Mouse (Mus musculus) liver, adult (tissue): ENCODE data around the gene Mak.

ENCODE experiments used
- GATA4 ChIP-seq: IDR thresholded peaks from 2 replicates; pipeline ENCODE4 v1.6.1; 2014; ENCODE audit warnings: mild to moderate bottlenecking, low read length; ENCODE audit not compliant: insufficient replicate concordance

Gene Mak

GRCm38 (mm10) chr13:41018756-41019591 lies 60.5 kb downstream of the Mak start:
- no peak for TF ChIP-seq GATA4

DNA sequence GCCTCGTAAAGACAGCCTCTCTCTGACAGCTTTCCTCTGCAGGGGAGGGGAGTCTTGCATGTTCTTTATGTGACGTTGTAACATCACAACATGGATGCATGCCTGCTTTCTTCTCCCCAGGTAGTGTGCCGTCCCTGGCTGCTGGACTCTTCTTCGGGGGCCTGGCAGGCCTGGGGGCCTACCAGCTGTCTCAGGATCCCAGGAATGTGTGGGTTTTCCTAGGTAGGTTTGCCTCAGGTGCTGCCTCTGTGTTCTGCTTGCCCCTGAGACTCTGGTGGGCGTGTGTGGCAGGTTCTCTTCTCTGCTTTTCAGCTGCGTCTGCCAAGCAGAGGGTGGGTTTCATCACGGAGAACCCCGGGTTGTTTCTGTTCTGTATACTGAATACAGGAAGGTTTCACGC lies 61.3 kb downstream of the Mak start:
- no peak for TF ChIP-seq GATA4

DNA sequence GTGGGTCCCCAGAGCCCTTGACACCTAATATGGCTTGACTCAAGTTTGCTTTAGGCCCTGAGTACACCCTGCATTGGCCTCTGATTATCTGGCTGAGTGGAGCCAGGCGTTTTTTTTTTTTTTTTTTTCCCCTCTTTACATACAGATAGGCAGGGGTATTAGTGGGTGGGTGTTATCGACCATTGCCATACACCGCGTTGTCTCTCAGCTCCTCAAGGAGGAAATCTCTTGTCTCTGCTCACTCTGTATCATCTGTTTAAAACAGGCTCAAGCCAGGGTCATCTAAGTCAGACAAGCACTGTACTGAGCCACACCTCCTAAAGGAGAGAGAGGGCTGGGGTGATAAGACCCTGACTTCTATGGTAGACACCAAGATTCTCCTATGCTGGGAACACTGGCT lies 61.7 kb downstream of the Mak start:
- no peak for TF ChIP-seq GATA4

GRCm38 (mm10) chr13:41016797-41017405 lies 62.6 kb downstream of the Mak start:
- peak; percentile 22; the same call in 1 of the 2 replicates for TF ChIP-seq GATA4

- TF ChIP-seq GATA4, result peak; percentile 23; the same call in 1 of the 2 replicates
Observed at GRCm38 (mm10) chr13:41015829-41016634, 63.5 kb downstream of the Mak start, which contains the start of gene Tmem14c. Tmem14c (plus strand) TSS chr13:41016292.

DNA sequence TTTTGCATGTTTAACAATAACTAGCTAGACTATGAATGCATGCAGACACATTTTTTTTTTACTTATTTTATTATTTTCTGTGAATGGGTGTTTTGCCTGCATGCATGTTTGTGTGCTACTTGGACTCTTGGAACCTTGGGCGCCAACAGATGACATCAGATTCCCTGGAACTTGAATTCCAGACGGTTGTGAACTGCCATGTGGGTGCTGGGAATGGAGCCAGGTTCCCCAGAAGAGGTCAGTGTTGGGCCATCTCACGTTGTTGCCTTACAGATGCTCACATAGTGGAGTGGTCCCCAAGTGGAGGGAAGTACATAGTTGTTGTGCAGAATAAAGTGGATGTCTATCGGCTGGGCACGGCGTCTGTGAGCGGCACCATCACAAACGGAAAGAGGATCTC lies 70.6 kb downstream of the Mak start:
- no peak for TF ChIP-seq GATA4

DNA sequence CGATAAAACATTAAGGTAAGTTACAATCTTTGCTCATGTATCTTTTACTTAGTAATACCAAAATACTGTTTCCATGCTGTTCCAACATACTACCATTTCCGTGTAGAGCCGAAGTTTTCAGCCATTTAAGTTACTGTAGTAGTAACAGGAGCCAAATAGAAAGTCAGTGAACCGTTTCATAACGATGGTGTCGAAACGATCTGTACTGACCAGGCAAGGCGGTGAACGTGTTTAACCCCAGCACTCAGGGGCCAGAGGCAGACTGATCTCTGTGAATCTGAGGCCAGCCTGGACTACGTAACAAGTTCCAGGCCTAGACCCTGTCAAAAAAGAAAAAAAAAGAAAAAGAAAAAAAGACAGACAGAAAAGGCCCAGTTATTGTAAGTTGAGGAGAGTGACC lies 71.2 kb downstream of the Mak start:
- TF ChIP-seq GATA4, result no peak

GRCm38 (mm10) chr13:41006244-41006643 lies 73.3 kb downstream of the Mak start:
- peak; percentile 29; the same call in 1 of the 2 replicates for TF ChIP-seq GATA4

DNA sequence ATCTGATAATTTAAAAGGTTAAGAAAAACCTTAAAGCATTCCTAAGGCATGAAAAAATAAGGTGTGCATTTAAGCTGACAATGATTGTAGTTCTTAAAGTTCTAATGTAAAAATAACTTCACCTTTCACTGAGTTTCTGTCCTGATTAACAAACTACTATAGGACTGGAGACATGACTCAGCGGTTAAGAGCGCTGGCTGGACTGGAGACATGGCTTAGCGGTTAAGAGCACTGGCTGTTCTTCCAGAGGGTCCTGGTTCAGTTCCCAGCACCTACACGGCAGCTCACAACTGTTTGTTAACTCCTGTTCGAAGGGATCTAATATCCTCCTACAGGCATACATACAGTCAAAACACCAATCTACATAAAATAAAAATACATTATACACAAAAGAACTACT lies 77.5 kb downstream of the Mak start:
- TF ChIP-seq GATA4, result no peak

- TF ChIP-seq GATA4, result peak; percentile 33; the same call in 1 of the 2 replicates
Observed at GRCm38 (mm10) chr13:41000926-41001639, 78.4 kb downstream of the Mak start, which contains the start of gene Pak1ip1. Pak1ip1 (plus strand) TSS chr13:41001023.

DNA sequence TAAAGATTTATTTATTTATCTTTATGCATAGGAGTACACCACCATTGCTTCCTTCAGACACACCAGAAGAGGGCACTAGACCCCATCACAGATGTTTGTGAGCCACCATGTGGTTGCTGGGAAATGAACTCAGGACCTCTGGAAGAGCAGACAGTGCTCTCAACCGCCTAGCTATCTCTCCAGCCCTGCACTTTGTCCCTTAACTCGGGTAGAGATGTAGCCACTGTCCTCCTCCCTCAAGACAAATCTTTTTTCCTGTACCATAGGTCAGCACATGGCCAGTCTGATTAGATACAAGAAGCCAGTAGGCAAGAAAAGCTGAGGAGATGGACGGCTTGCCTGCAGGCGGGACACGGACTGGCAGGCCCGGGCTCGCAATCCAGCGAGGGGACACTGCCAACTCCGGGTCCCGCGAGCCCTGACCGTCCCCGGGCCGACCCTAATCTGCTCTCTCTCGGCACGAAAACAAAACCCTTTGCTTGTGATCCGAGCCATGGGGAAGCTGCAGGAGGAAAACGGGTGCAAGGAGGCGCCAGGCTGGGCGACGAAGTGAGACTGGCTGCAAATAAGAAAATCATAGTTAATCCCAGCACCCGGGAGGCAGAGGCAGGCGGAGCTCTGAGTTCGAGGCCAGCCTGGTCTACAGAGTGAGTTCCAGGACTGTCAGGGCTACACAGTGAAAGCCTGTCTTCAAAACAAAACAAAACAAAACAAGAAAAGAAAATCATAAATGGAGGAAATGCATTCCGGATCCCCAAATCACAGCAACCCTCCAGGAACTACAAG lies 79.2 kb downstream of the Mak start:
- peak; percentile 93; the same call in 1 of the 2 replicates for TF ChIP-seq GATA4

GRCm38 (mm10) chr13:40994487-40995263 lies 84.8 kb downstream of the Mak start:
- TF ChIP-seq GATA4, result no peak

- TF ChIP-seq GATA4, result no peak
Observed at GRCm38 (mm10) chr13:40988418-40988817, 91.1 kb downstream of the Mak start.

DNA sequence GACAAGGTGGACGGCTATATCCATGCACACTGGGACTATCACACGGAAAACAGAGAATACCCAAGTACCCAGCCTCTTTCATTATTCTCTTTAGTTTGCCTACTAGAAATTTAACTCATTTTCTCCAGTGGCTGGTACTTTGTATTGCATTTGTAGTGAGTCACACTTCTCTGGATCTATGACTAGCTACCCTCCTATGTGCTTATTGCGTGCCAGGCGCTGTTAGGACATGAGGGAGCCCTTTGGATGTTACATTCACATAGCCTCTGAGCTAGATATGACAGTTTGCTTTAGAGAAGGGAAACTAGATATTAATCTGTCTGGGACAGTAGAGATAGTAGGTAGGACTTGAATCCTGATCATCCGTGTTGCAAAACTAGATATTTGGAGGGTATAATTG lies 93.4 kb downstream of the Mak start:
- no peak for TF ChIP-seq GATA4

GRCm38 (mm10) chr13:40982759-40983158 lies 96.7 kb downstream of the Mak start:
- TF ChIP-seq GATA4, result no peak
